Mouse (Mus musculus): ENCODE measurements around the gene Phldb1. TPM values are rescaled to one million over a fixed set of nuclear protein-coding genes. Genes with fewer than 3 reads are reported as not detected.
"Not testable (repeated sequence)": the region's sequence is repeated elsewhere in the genome, so short reads cannot be mapped to it uniquely, and the experiment has no call there.

The Phldb1 gene
- polyA plus RNA-seq, 1 experiment from 2014 or later = 3.0 TPM

GRCm38 (mm10) chr9:44655098-44656066, 79.6 kb downstream of the Phldb1 start:
- peak; percentile 70 for DNase-seq (ENCODE audit: low spot score)

- DNase-seq (ENCODE audit: low spot score) = no peak
Measured at GRCm38 (mm10) chr9:44653896-44654295, 81.1 kb downstream of the Phldb1 start.

- peak; percentile 76 for DNase-seq (ENCODE audit: low spot score)
Measured at GRCm38 (mm10) chr9:44652027-44652426, 83.0 kb downstream of the Phldb1 start.

- peak; percentile 67 for DNase-seq (ENCODE audit: low spot score)
Measured at GRCm38 (mm10) chr9:44648881-44649281, 86.1 kb downstream of the Phldb1 start.

DNA sequence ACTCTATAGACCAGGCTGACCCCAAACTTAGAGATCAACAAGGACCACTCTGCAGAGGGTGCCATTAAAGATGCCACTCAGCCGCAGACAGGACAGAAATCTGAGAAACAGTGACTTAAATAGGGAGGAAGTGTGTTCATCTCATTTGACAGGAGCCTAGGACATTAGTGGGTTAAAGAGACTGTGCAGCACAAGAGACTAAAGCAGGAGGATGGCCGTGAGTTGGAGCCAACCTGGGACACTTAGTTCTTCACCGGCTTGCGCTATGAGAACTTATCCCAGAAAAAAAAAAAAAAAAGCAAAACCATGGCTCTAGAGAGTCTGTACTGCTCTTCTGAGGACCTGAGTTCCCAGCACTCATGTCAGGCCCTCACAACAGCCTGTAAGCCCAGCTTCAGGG, 87.3 kb downstream of the Phldb1 start:
- DNase-seq (ENCODE audit: low spot score) = no peak

- no peak for DNase-seq (ENCODE audit: low spot score)
Measured at GRCm38 (mm10) chr9:44647026-44647425, 88.0 kb downstream of the Phldb1 start.

GRCm38 (mm10) chr9:44646366-44646765, 88.6 kb downstream of the Phldb1 start:
- DNase-seq (ENCODE audit: low spot score) = peak; percentile 48

DNA sequence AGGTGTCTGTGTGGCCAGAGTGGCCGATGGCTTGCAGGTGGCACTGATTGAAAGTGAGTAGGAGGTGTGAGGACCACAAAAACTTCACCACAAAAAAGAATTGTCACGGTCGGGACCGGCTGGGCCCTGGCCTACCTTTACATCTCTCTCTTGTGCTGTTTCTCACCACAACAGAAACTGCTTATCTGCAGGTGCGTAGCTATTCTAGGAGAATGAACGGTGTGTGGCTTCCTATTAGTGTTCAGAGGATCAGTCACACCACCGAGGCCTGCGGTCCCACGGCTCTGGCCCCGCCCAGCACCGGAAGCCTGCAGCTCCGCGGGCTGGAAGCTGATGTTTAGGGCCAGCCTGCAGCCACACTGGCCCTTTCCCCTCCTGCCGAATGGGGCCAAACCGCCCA, 89.1 kb downstream of the Phldb1 start:
- DNase-seq (ENCODE audit: low spot score) = peak; percentile 79

- DNase-seq (ENCODE audit: low spot score) = peak; percentile 10
Measured at GRCm38 (mm10) chr9:44645481-44645880, 89.5 kb downstream of the Phldb1 start.

DNA sequence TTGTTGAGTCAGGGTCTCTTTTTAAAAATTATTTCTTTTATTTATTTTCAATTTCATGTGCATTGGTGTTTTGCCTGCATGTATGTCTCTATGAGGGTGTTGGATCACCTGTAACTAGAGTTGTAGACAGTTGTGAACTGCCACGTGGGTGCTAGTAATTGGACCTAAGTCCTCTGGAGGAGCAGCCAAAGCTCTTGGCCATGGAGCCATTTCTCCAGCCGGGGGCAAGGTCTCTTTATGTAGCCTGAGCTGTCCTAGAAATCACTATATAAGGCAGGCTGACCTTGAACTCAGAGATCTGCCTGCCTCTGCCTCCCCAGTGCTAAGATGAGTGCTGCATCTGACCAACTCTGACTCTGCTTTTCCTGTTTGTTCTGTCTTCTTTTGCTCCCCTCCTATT, 90.8 kb downstream of the Phldb1 start:
- no peak for DNase-seq (ENCODE audit: low spot score)

- DNase-seq (ENCODE audit: low spot score) = no peak
Measured at GRCm38 (mm10) chr9:44643103-44643502, 91.9 kb downstream of the Phldb1 start.

DNA sequence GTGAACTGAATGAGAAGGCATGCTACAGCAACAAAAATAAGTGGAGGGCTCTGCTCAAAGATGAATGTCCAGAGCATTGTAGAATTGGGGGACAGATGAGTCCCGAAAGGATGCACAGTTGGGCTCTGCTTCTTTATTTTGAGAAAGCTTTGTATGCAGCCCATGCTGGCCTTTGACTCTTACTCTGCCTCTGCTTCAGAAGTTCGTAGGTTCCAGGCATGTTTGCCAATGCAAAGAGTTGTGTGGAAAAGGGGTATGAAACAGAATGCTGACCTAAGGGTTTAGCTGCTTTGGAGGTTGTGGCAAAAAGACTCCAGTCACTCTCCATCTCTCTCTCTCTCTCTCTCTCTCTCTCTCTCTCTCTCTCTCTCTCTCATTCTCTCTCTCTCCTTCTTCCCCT, 93.4 kb downstream of the Phldb1 start:
- DNase-seq (ENCODE audit: low spot score) = no peak

DNA sequence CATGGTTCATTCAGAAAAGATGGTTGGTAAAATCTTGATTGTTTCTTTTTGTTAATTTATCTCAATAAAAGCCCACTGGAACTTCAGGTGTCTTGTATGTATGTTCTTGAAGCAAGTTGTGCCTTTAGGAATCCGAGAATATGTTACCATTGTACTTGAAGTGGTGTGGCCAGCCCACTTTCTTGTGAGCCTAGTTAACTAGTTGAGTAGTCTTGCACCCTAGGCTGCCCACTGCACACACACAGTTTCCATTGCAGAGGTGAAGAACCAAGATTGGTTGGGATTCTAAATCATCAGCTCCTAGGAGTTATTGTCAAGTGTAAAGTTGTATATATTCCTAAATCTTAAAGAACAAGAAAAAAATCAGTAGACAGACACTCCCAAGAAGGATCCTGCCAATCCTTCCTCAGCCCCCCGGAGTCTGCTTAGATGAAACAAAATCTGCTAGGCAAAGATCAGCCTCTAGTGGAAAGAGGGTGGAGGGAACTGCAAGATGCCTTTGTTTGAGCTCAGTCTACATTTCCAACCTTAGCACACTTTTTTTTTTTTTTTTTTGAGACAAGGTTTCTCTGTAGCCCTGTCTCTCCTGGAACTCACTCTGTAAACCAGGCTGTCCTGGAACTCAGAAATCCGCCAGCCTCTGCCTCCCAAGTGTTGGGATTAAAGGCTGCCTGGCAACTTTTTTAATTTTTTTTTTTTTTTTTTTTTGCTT, 94.2 kb downstream of the Phldb1 start:
- DNase-seq (ENCODE audit: low spot score) = no peak

DNA sequence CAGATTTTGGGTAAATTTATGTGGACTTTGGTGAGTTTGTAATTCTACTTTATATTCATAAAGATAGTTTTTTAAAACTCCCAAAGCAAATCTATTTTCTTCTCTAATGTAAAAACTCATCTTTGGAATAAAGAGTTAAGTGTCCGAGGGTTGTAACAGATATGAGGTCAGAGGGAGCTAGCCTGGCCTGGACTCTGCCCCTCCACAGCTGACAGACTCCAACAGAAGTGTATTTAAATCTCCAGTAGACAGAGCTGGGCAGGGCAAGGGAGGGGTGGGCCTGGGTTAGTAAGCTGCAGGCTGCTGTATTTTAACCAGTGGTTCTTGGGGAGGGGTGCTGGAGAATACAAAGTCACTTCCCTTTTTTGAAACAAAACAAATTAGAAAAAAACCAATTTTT, 95.0 kb downstream of the Phldb1 start:
- not testable (repeated sequence) for DNase-seq (ENCODE audit: low spot score)

DNA sequence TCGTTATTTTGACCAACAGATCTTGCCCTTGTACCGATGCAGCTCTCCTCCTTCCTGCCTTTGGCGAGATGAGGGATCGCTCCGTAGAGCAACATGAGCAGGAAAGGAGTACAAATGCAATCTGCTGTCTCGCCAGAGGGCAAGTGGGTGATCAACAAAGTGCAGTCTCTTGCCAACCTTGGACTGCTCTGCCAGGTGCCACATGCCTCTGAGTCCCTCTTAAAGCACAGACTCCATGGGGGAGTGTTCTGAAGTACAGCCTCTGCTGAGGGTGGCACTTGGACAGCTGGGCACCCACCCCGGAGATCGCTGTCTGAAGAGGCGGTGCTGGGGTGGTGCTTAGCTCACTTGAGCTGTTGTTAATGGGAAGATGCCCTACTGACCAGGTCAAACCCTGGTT, 96.3 kb downstream of the Phldb1 start:
- DNase-seq (ENCODE audit: low spot score) = not testable (repeated sequence)

GRCm38 (mm10) chr9:44637551-44638169, 97.3 kb downstream of the Phldb1 start:
- no peak for DNase-seq (ENCODE audit: low spot score)

Other genes starting within 250 kb of the Phldb1 start
- 1.4 and 1.5 TPM in 2 replicates for gene Cxcr5, start 173.3 kb downstream of the Phldb1 start, polyA plus RNA-seq (2015; fragmentation: Nextera tagmentation; extraction: Ambion mirVana)
- gene Ddx6, start 130.3 kb downstream of the Phldb1 start, polyA plus RNA-seq (2015; fragmentation: Nextera tagmentation; extraction: Ambion mirVana) = 22.2 and 29.5 TPM in 2 replicates
- gene Treh, start 62.0 kb downstream of the Phldb1 start, polyA plus RNA-seq (2015; fragmentation: Nextera tagmentation; extraction: Ambion mirVana) = 0.07 TPM in 1 of 2 replicates, not detected in the other
- gene Arcn1, start 32.6 kb upstream of the Phldb1 start, polyA plus RNA-seq (2015; fragmentation: Nextera tagmentation; extraction: Ambion mirVana) = 111 and 116 TPM in 2 replicates
- gene Ift46, start 32.7 kb upstream of the Phldb1 start, polyA plus RNA-seq (2015; fragmentation: Nextera tagmentation; extraction: Ambion mirVana) = 68.0 and 74.0 TPM in 2 replicates
- 0.72 and 0.82 TPM in 2 replicates for gene Tmem25, start 64.1 kb upstream of the Phldb1 start, polyA plus RNA-seq (2015; fragmentation: Nextera tagmentation; extraction: Ambion mirVana)
- gene Ttc36, start 67.9 kb upstream of the Phldb1 start, polyA plus RNA-seq (2015; fragmentation: Nextera tagmentation; extraction: Ambion mirVana) = 1.5 and 3.0 TPM in 2 replicates
- gene Kmt2a, start 146.1 kb upstream of the Phldb1 start, polyA plus RNA-seq (2015; fragmentation: Nextera tagmentation; extraction: Ambion mirVana) = 13.1 and 20.1 TPM in 2 replicates
- gene Atp5l, start 185.5 kb upstream of the Phldb1 start, polyA plus RNA-seq (2015; fragmentation: Nextera tagmentation; extraction: Ambion mirVana) = 971 and 1,014 TPM in 2 replicates
- gene Ube4a, start 230.4 kb upstream of the Phldb1 start, polyA plus RNA-seq (2015; fragmentation: Nextera tagmentation; extraction: Ambion mirVana) = 18.6 and 19.5 TPM in 2 replicates
- gene Cd3g, start 245.2 kb upstream of the Phldb1 start, polyA plus RNA-seq (2015; fragmentation: Nextera tagmentation; extraction: Ambion mirVana) = 973 and 1,015 TPM in 2 replicates
- 485 and 511 TPM in 2 replicates for gene Cd3d, start 246.6 kb upstream of the Phldb1 start, polyA plus RNA-seq (2015; fragmentation: Nextera tagmentation; extraction: Ambion mirVana)